Mouse (Mus musculus) liver, embryonic 15.5 days (tissue): ENCODE results near the gene Grid2. TPM values are rescaled to one million over a fixed set of nuclear protein-coding genes. Genes with fewer than 3 reads are reported as not detected.

Experiments used
- ATAC-seq: fragments of 200-750 bp; cut with Nextera tagmentation; 2 replicates; pipeline ENCODE4 v1.8.0; 2017; ENCODE audit warnings: moderate number of reproducible peaks, mild to moderate bottlenecking, moderate library complexity; ENCODE audit not compliant: insufficient read depth
- H3K27ac ChIP-seq: fragments of 300-500 bp; sonication (generic); replicated peaks from 2 replicates; pipeline ENCODE4 v1.5.1; 2015; ENCODE audit warnings: mild to moderate bottlenecking, inconsistent platforms
- H3K27me3 ChIP-seq: fragments of 300-500 bp; sonication (generic); 2 replicates; pipeline ENCODE4 v1.6.1; 2015; ENCODE audit warnings: mild to moderate bottlenecking, inconsistent platforms
- H3K36me3 ChIP-seq: fragments of 300-500 bp; sonication (generic); replicated peaks from 2 replicates; pipeline ENCODE4 v1.6.1; 2015; ENCODE audit warnings: moderate library complexity, mild to moderate bottlenecking, inconsistent platforms
- H3K4me1 ChIP-seq: fragments of 300-500 bp; sonication (generic); replicated peaks from 2 replicates; pipeline ENCODE4 v1.6.1; 2015; ENCODE audit warnings: inconsistent platforms
- H3K4me2 ChIP-seq: fragments of 300-500 bp; sonication (generic); 2 replicates; pipeline ENCODE4 v1.6.1; 2015; ENCODE audit warnings: moderate library complexity, mild to moderate bottlenecking, inconsistent platforms
- H3K4me3 ChIP-seq: fragments of 300-500 bp; sonication (generic); replicated peaks from 2 replicates; pipeline ENCODE4 v1.5.1; 2015; ENCODE audit warnings: mild to moderate bottlenecking, inconsistent platforms
- H3K9ac ChIP-seq: fragments of 300-500 bp; sonication (generic); 2 replicates; pipeline ENCODE4 v1.6.1; 2015; ENCODE audit warnings: moderate library complexity, mild to moderate bottlenecking, inconsistent platforms
- H3K9me3 ChIP-seq: fragments of 300-500 bp; sonication (generic); replicated peaks from 2 replicates; pipeline ENCODE4 v1.6.1; 2016; ENCODE audit warnings: inconsistent platforms
- WGBS: fragments of 180-500 bp; shearing (Covaris S2); methylation state at CpG from one replicate; pipeline ENCODE4 v1.1.7; 2015; ENCODE audit warnings: mixed read lengths; ENCODE audit not compliant: insufficient replicate concordance; 5-methylcytosine and 5-hydroxymethylcytosine counted together
- polyA plus RNA-seq: library from polyadenylated mRNA; unstranded; fragments of >200 nt; fragmentation: Nextera tagmentation; extraction: Ambion mirVana; gene quantifications from 2 replicates; pipeline ENCODE4 v1.2.1, GENCODE M21; 2015

The Grid2 gene
- polyA plus RNA-seq, 1 experiment from 2014 or later, result not detected

GRCm38 (mm10) chr6:64064704-64065103 is 809.0 kb downstream of the Grid2 start:
- H3K36me3 ChIP-seq, result no peaks in the 10 kb centered on the region
- WGBS, result 66% methylated on average over 2 of the region's 2 CpGs
- no peak for ATAC-seq
- no peaks in the 10 kb centered on the region for H3K27me3 ChIP-seq
- no peaks in the 10 kb centered on the region for H3K9me3 ChIP-seq
- no peak overlapping the region for H3K4me2 ChIP-seq
- H3K27ac ChIP-seq, result no peak overlapping the region
- H3K4me3 ChIP-seq, result no peak overlapping the region
- H3K9ac ChIP-seq, result no peak overlapping the region
- no peaks in the 10 kb centered on the region for H3K4me1 ChIP-seq

DNA sequence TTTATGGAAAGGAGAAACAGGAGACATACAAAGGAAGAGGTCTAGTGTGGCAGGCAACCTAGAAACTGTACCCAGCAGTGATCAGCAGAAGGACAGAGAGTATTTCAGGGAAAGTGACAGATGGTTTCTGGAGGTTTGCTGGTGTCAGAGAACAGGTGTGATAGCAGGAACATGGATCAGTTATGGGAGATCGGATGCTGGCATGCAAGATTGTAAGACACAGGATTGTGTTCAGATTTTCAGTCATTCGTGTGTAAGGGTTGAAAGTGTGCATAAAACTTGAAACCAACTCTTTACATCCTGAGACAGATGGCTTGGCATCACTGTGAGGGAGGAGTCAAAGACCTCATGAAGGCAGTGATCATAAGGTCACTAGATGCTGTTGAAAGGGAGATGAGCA is 817.7 kb downstream of the Grid2 start:
- no peaks in the 10 kb centered on the region for H3K4me1 ChIP-seq
- no peak overlapping the region for H3K27ac ChIP-seq
- no peaks in the 10 kb centered on the region for H3K27me3 ChIP-seq
- no peak overlapping the region for H3K9ac ChIP-seq
- H3K36me3 ChIP-seq, result no peaks in the 10 kb centered on the region
- no peak overlapping the region for H3K4me3 ChIP-seq
- no peak for ATAC-seq
- no peaks in the 10 kb centered on the region for H3K9me3 ChIP-seq
- 43% methylated on average over 2 of the region's 2 CpGs for WGBS
- H3K4me2 ChIP-seq, result no peak overlapping the region

DNA sequence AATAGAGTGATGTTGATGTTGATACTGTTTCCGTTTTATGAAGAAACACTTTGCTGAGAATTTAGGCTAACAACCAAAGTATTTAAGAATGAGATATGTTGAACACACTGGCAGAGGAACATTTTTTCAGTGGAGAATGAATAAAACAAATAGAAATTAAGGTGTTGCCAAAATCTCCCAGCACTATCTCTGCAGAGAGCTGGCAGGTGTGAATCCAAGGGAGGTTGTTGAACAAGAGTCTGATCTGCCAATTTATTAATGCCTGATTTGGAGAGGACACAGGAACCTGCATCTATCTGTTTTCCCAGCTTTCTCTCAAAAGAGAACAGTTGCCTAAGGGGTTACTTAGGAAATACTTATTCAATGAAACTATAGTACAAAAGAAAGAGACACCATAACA is 822.2 kb downstream of the Grid2 start:
- no peaks in the 10 kb centered on the region for H3K36me3 ChIP-seq
- H3K9ac ChIP-seq, result no peak overlapping the region
- H3K4me1 ChIP-seq, result no peaks in the 10 kb centered on the region
- H3K27me3 ChIP-seq, result no peaks in the 10 kb centered on the region
- no peak overlapping the region for H3K4me3 ChIP-seq
- H3K4me2 ChIP-seq, result no peak overlapping the region
- no peaks in the 10 kb centered on the region for H3K9me3 ChIP-seq
- H3K27ac ChIP-seq, result no peak overlapping the region
- WGBS, result 71% methylated on average over 1 of the region's 1 CpGs
- ATAC-seq, result no peak

GRCm38 (mm10) chr6:64098662-64099061 is 843.0 kb downstream of the Grid2 start:
- 60% methylated on average over 10 of the region's 10 CpGs for WGBS
- H3K9me3 ChIP-seq, result no peaks in the 10 kb centered on the region
- H3K9ac ChIP-seq, result no peak overlapping the region
- no peak for ATAC-seq
- H3K4me2 ChIP-seq, result no peak overlapping the region
- H3K4me3 ChIP-seq, result no peak overlapping the region
- H3K36me3 ChIP-seq, result no peaks in the 10 kb centered on the region
- H3K27me3 ChIP-seq, result no peaks in the 10 kb centered on the region
- no peaks in the 10 kb centered on the region for H3K4me1 ChIP-seq
- H3K27ac ChIP-seq, result no peak overlapping the region

DNA sequence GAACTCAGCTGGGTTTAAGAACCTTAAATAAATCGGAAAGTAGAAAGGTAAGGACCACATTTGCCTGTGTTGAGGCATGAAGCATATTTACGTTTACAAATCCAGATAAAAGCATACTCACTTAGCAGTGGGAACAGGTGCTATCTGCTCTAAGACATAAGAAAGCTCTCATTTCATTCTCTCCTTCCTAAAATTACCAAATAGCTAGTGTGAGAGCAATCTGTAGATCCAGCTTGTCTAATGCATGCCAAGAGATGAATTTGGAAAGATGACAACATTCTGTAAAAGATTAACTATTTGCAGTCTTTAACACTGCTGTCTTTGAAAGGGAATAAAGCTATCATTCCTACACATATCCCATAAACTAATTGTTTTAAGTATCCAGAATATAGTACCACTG is 858.9 kb downstream of the Grid2 start:
- Histone ChIP-seq H3K27ac (no peak overlapping the region), H3K9ac (no peak overlapping the region), H3K4me2 (no peak overlapping the region), H3K36me3 (no peaks in the 10 kb centered on the region), H3K27me3 (no peaks in the 10 kb centered on the region), H3K4me3 (no peak overlapping the region), H3K4me1 (no peaks in the 10 kb centered on the region), H3K9me3 (no peaks in the 10 kb centered on the region)
- WGBS, result 52% methylated on average over 2 of the region's 2 CpGs
- ATAC-seq, result no peak

- H3K36me3 ChIP-seq, result no peaks in the 10 kb centered on the region
- H3K4me3 ChIP-seq, result no peak overlapping the region
- H3K27me3 ChIP-seq, result no peaks in the 10 kb centered on the region
- ATAC-seq, result no peak
- no peaks in the 10 kb centered on the region for H3K9me3 ChIP-seq
- no peaks in the 10 kb centered on the region for H3K4me1 ChIP-seq
- no peak overlapping the region for H3K27ac ChIP-seq
- WGBS, result 72% methylated on average over 9 of the region's 9 CpGs
- H3K9ac ChIP-seq, result no peak overlapping the region
- H3K4me2 ChIP-seq, result no peak overlapping the region
Observed at GRCm38 (mm10) chr6:64136275-64136674, 880.6 kb downstream of the Grid2 start.

- H3K27me3 ChIP-seq, result no peaks in the 10 kb centered on the region
- no peaks in the 10 kb centered on the region for H3K9me3 ChIP-seq
- WGBS, result 73% methylated on average over 7 of the region's 7 CpGs
- no peak overlapping the region for H3K4me2 ChIP-seq
- H3K27ac ChIP-seq, result no peak overlapping the region
- H3K4me1 ChIP-seq, result no peaks in the 10 kb centered on the region
- ATAC-seq, result no peak
- no peak overlapping the region for H3K9ac ChIP-seq
- H3K36me3 ChIP-seq, result no peaks in the 10 kb centered on the region
- H3K4me3 ChIP-seq, result no peak overlapping the region
Observed at GRCm38 (mm10) chr6:64148613-64149012, 892.9 kb downstream of the Grid2 start.

- no peak overlapping the region for H3K4me3 ChIP-seq
- no peaks in the 10 kb centered on the region for H3K27me3 ChIP-seq
- H3K9ac ChIP-seq, result no peak overlapping the region
- no peak for ATAC-seq
- no peak overlapping the region for H3K27ac ChIP-seq
- H3K4me2 ChIP-seq, result no peak overlapping the region
- no peaks in the 10 kb centered on the region for H3K9me3 ChIP-seq
- H3K36me3 ChIP-seq, result no peaks in the 10 kb centered on the region
- H3K4me1 ChIP-seq, result no peaks in the 10 kb centered on the region
- WGBS, result 85% methylated on average over 1 of the region's 1 CpGs
Observed at GRCm38 (mm10) chr6:64174995-64175612, 919.4 kb downstream of the Grid2 start.

- Histone ChIP-seq H3K9me3 (no peaks in the 10 kb centered on the region), H3K9ac (no peak overlapping the region), H3K27ac (no peak overlapping the region), H3K4me2 (no peak overlapping the region), H3K4me1 (no peaks in the 10 kb centered on the region), H3K4me3 (no peak overlapping the region), H3K27me3 (no peaks in the 10 kb centered on the region), H3K36me3 (no peaks in the 10 kb centered on the region)
- no peak for ATAC-seq
- WGBS, result 71% methylated on average over 1 of the region's 1 CpGs
Observed at GRCm38 (mm10) chr6:64193646-64194045, 938.0 kb downstream of the Grid2 start.

- no peaks in the 10 kb centered on the region for H3K9me3 ChIP-seq
- H3K4me1 ChIP-seq, result no peaks in the 10 kb centered on the region
- H3K27me3 ChIP-seq, result no peaks in the 10 kb centered on the region
- no peak overlapping the region for H3K27ac ChIP-seq
- H3K4me3 ChIP-seq, result no peak overlapping the region
- H3K36me3 ChIP-seq, result no peaks in the 10 kb centered on the region
- WGBS, result 39% methylated on average over 8 of the region's 8 CpGs
- H3K9ac ChIP-seq, result no peak overlapping the region
- ATAC-seq, result no peak
- no peak overlapping the region for H3K4me2 ChIP-seq
Observed at GRCm38 (mm10) chr6:64202396-64203122, 946.9 kb downstream of the Grid2 start.

- 44% methylated on average over 3 of the region's 3 CpGs for WGBS
Observed at GRCm38 (mm10) chr6:64236351-64236750, 980.7 kb downstream of the Grid2 start.

GRCm38 (mm10) chr6:64240526-64240925 is 984.9 kb downstream of the Grid2 start:
- 59% methylated on average over 1 of the region's 1 CpGs for WGBS
- no peak for ATAC-seq
- Histone ChIP-seq H3K4me2 (no peak overlapping the region), H3K9me3 (no peaks in the 10 kb centered on the region), H3K4me1 (no peaks in the 10 kb centered on the region), H3K27me3 (no peaks in the 10 kb centered on the region), H3K9ac (no peak overlapping the region), H3K27ac (no peak overlapping the region), H3K4me3 (no peak overlapping the region), H3K36me3 (no peaks in the 10 kb centered on the region)

More at GRCm38 (mm10) chr6:64236351-64236750, 980.7 kb downstream of the Grid2 start:
- Histone ChIP-seq H3K36me3 (no peaks in the 10 kb centered on the region), H3K27me3 (no peaks in the 10 kb centered on the region), H3K4me1 (no peaks in the 10 kb centered on the region), H3K9me3 (no peaks in the 10 kb centered on the region), H3K4me3 (no peak overlapping the region), H3K27ac (no peak overlapping the region), H3K4me2 (no peak overlapping the region), H3K9ac (no peak overlapping the region)
- no peak for ATAC-seq
